Mouse (Mus musculus): Measurements from ENCODE around the gene Pex11a.

DNA sequence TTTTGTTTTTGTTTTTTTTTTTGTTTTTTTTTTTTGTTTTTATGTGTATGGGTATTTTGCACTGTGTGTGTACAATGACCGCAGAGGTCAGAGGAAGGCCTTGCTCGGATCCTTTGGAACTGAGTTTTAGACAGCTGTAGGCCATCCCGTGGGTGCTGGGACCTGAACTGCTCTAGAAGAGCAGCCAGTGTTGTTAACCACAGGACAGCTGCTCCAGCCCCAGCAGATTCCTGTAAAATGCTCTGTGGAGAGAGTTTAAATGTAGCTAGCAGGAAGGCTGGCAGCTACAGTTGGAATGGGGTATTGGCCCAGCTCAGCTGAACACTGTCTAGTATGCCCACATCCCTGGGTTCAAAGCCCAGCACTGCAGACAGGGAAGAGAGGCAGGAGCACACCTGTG, 26.7 kb upstream of the Pex11a start:
- TF ChIP-seq CTCF (conservative IDR thresholded peaks at IDR 0.05 in 1 of 2, IDR thresholded peaks at IDR 0.05 in 1 of 2; ENCODE audit: low read depth in 2 of 2, low read length in 2 of 2) (no peak), POLR2A (IDR thresholded peaks at IDR 0.05; ENCODE audit: low read depth, low read length) (no peak), EP300 (IDR thresholded peaks at IDR 0.05; ENCODE audit: low read length) (no peak), SIN3A (IDR thresholded peaks at IDR 0.05; ENCODE audit: low read length) (no peak), CHD1 (IDR thresholded peaks at IDR 0.05; ENCODE audit: low read depth, low read length) (no peak), MXI1 (IDR thresholded peaks at IDR 0.05; ENCODE audit: low read depth, low read length) (no peak), CHD2 (IDR thresholded peaks at IDR 0.05; ENCODE audit: low read length) (no peak), ZNF384 (IDR thresholded peaks at IDR 0.05; ENCODE audit: low read depth, low read length) (no peak), POLR2AphosphoS2 (IDR thresholded peaks at IDR 0.05; ENCODE audit: low read depth, low read length) (no peak), MYC (IDR thresholded peaks at IDR 0.05; ENCODE audit: low read depth, low read length) (no peak), MEF2A (IDR thresholded peaks at IDR 0.05; ENCODE audit: borderline replicate concordance, low read depth, low read length) (no peak), PAX5 (IDR thresholded peaks at IDR 0.05; ENCODE audit: low read length) (no peak), ELF1 (IDR thresholded peaks at IDR 0.05; ENCODE audit: low read depth, low read length) (no peak), JUND (conservative IDR thresholded peaks at IDR 0.05; ENCODE audit: low read depth, low read length) (no peak)

Data from CH12.LX (cell line).